Mouse (Mus musculus) forebrain, embryonic 16.5 days (tissue): ENCODE measurements around the gene Abhd12. TPM values are rescaled to one million over a fixed set of nuclear protein-coding genes. Genes with fewer than 3 reads are reported as not detected.

Source experiments
- ATAC-seq: fragments of 200-750 bp; cut with Nextera tagmentation; 2 replicates; pipeline ENCODE4 v1.8.0; 2017; ENCODE audit warnings: mild to moderate bottlenecking, moderate library complexity
- H3K27ac ChIP-seq: fragments of 300-500 bp; sonication (generic); 2 replicates; pipeline ENCODE4 v1.5.1; 2014; ENCODE audit warnings: low read length, control low read depth
- H3K27me3 ChIP-seq: fragments of 300-500 bp; sonication (generic); replicated peaks from 2 replicates; pipeline ENCODE4 v1.6.1; 2014; ENCODE audit warnings: low read length; ENCODE audit not compliant: control insufficient read depth, insufficient read depth
- H3K36me3 ChIP-seq: fragments of 300-500 bp; sonication (generic); 2 replicates; pipeline ENCODE4 v1.6.1; 2014; ENCODE audit not compliant: control insufficient read depth, insufficient read depth
- H3K4me1 ChIP-seq: fragments of 300-500 bp; sonication (generic); replicated peaks from 2 replicates; pipeline ENCODE4 v1.6.1; 2014; ENCODE audit warnings: low read length; ENCODE audit not compliant: control insufficient read depth, insufficient read depth
- H3K4me2 ChIP-seq: fragments of 300-500 bp; sonication (generic); 2 replicates; pipeline ENCODE4 v1.6.1; 2014; ENCODE audit warnings: mild to moderate bottlenecking, low read length, control low read depth
- H3K4me3 ChIP-seq: fragments of 300-500 bp; sonication (generic); replicated peaks from 2 replicates; pipeline ENCODE4 v1.5.1; 2014; ENCODE audit warnings: mild to moderate bottlenecking, low read length, control low read depth
- H3K9ac ChIP-seq: fragments of 300-500 bp; sonication (generic); replicated peaks from 2 replicates; pipeline ENCODE4 v1.6.1; 2014; ENCODE audit warnings: low read depth, low read length, control low read depth
- H3K9me3 ChIP-seq: fragments of 300-500 bp; sonication (generic); 2 replicates; pipeline ENCODE4 v1.6.1; 2016; ENCODE audit warnings: low read length; ENCODE audit not compliant: control insufficient read depth
- WGBS: fragments of 180-500 bp; shearing (Covaris S2); extraction: QIAGEN DNeasy Blood & Tissue Kit; methylation state at CpG from one replicate; pipeline ENCODE4 v1.1.7; 2014; 5-methylcytosine and 5-hydroxymethylcytosine counted together
- polyA plus RNA-seq: library from polyadenylated mRNA; unstranded; fragments of >200 nt; fragmentation: Nextera tagmentation; extraction: Ambion mirVana; gene quantifications from 2 replicates; pipeline ENCODE4 v1.2.1, GENCODE M21; 2015

The Abhd12 gene
- polyA plus RNA-seq, 1 experiment from 2014 or later = 115 TPM

GRCm38 (mm10) chr2:150812816-150813215, 91.7 kb downstream of the Abhd12 start:
- no peak overlapping the region for H3K9ac ChIP-seq
- no peak overlapping the region for H3K27ac ChIP-seq
- ATAC-seq = no peak
- H3K4me3 ChIP-seq = no peak overlapping the region
- no peak overlapping the region for H3K4me2 ChIP-seq
- 94% methylated on average over 6 of the region's 6 CpGs for WGBS
- no peaks in the 10 kb centered on the region for H3K9me3 ChIP-seq
- H3K4me1 ChIP-seq = no peaks in the 10 kb centered on the region
- no peaks in the 10 kb centered on the region for H3K27me3 ChIP-seq
- peaks cover 13% of the 10 kb centered on the region for H3K36me3 ChIP-seq

- H3K9me3 ChIP-seq = no peaks in the 10 kb centered on the region
- WGBS = 84% methylated on average over 5 of the region's 5 CpGs
These were observed 93.9 kb downstream of the Abhd12 start for GRCm38 (mm10) chr2:150810603-150811002.

GRCm38 (mm10) chr2:150808812-150809211, 95.7 kb downstream of the Abhd12 start:
- Histone ChIP-seq H3K4me1 (no peaks in the 10 kb centered on the region), H3K9me3 (no peaks in the 10 kb centered on the region), H3K4me3 (no peak overlapping the region), H3K27me3 (no peaks in the 10 kb centered on the region), H3K4me2 (no peak overlapping the region), H3K27ac (no peak overlapping the region), H3K36me3 (peaks cover 9% of the 10 kb centered on the region; the same call in 1 of the 2 replicates), H3K9ac (no peak overlapping the region)
- 83% methylated on average over 6 of the region's 6 CpGs for WGBS
- 0 out of 2 replicates have a peak, but pooled peaks have one; percentile 19 for ATAC-seq

More at GRCm38 (mm10) chr2:150810603-150811002, 93.9 kb downstream of the Abhd12 start:
- no peak for ATAC-seq
- Histone ChIP-seq H3K4me3 (no peak overlapping the region), H3K36me3 (peaks cover 9% of the 10 kb centered on the region), H3K4me2 (no peak overlapping the region), H3K27ac (no peak overlapping the region), H3K27me3 (no peaks in the 10 kb centered on the region), H3K4me1 (no peaks in the 10 kb centered on the region), H3K9ac (no peak overlapping the region)

GRCm38 (mm10) chr2:150808381-150808780, 96.2 kb downstream of the Abhd12 start:
- H3K4me2 ChIP-seq = no peak overlapping the region
- no peaks in the 10 kb centered on the region for H3K9me3 ChIP-seq
- no peaks in the 10 kb centered on the region for H3K4me1 ChIP-seq
- no peak overlapping the region for H3K4me3 ChIP-seq
- 61% methylated on average over 6 of the region's 6 CpGs for WGBS
- H3K9ac ChIP-seq = no peak overlapping the region
- peaks cover 8% of the 10 kb centered on the region; the same call in 1 of the 2 replicates for H3K36me3 ChIP-seq
- H3K27ac ChIP-seq = no peak overlapping the region
- ATAC-seq = peak; percentile 72
- H3K27me3 ChIP-seq = no peaks in the 10 kb centered on the region

GRCm38 (mm10) chr2:150803035-150803434, 101.5 kb downstream of the Abhd12 start:
- ATAC-seq = no peak

GRCm38 (mm10) chr2:150800616-150801015, 103.9 kb downstream of the Abhd12 start:
- H3K9ac ChIP-seq = no peak overlapping the region
- 92% methylated on average over 5 of the region's 5 CpGs for WGBS
- H3K9me3 ChIP-seq = no peaks in the 10 kb centered on the region
- no peak overlapping the region for H3K4me3 ChIP-seq
- ATAC-seq = no peak
- no peak overlapping the region for H3K27ac ChIP-seq
- H3K4me1 ChIP-seq = no peaks in the 10 kb centered on the region
- H3K36me3 ChIP-seq = peaks cover 7% of the 10 kb centered on the region
- H3K4me2 ChIP-seq = no peak overlapping the region
- no peaks in the 10 kb centered on the region for H3K27me3 ChIP-seq

More at GRCm38 (mm10) chr2:150803035-150803434, 101.5 kb downstream of the Abhd12 start:
- no peaks in the 10 kb centered on the region for H3K27me3 ChIP-seq
- no peak overlapping the region for H3K4me3 ChIP-seq
- H3K4me2 ChIP-seq = no peak overlapping the region
- no peaks in the 10 kb centered on the region for H3K4me1 ChIP-seq
- 100% methylated on average over 1 of the region's 1 CpGs for WGBS
- H3K27ac ChIP-seq = no peak overlapping the region
- H3K9me3 ChIP-seq = no peaks in the 10 kb centered on the region
- H3K9ac ChIP-seq = no peak overlapping the region
- peaks cover 4% of the 10 kb centered on the region for H3K36me3 ChIP-seq

- Histone ChIP-seq H3K36me3 (peaks cover 8% of the 10 kb centered on the region), H3K27me3 (no peaks in the 10 kb centered on the region), H3K4me2 (no peak overlapping the region), H3K27ac (no peak overlapping the region), H3K4me1 (no peaks in the 10 kb centered on the region), H3K9me3 (no peaks in the 10 kb centered on the region), H3K9ac (no peak overlapping the region), H3K4me3 (no peak overlapping the region)
- ATAC-seq = no peak
- WGBS = 85% methylated on average over 7 of the region's 7 CpGs
These were observed 106.5 kb downstream of the Abhd12 start for GRCm38 (mm10) chr2:150798084-150798483.

GRCm38 (mm10) chr2:150793320-150793719, 111.2 kb downstream of the Abhd12 start:
- Histone ChIP-seq H3K4me3 (no peak overlapping the region), H3K36me3 (peaks cover 6% of the 10 kb centered on the region; the same call in 1 of the 2 replicates), H3K9ac (no peak overlapping the region)

GRCm38 (mm10) chr2:150788768-150789550, 115.6 kb downstream of the Abhd12 start:
- no peaks in the 10 kb centered on the region for H3K36me3 ChIP-seq
- peaks cover 26% of the 10 kb centered on the region for H3K4me1 ChIP-seq
- no peak for ATAC-seq
- H3K4me2 ChIP-seq = peak overlapping the region; percentile 36
- H3K27me3 ChIP-seq = peaks cover 5% of the 10 kb centered on the region; the same call in 1 of the 2 replicates
- no peak overlapping the region; the same call in 1 of the 2 replicates for H3K4me3 ChIP-seq
- peak overlapping the region; percentile 38; the same call in 1 of the 2 replicates for H3K27ac ChIP-seq
- 33% methylated on average over 4 of the region's 4 CpGs for WGBS
- no peaks in the 10 kb centered on the region for H3K9me3 ChIP-seq
- H3K9ac ChIP-seq = no peak overlapping the region

More at GRCm38 (mm10) chr2:150793320-150793719, 111.2 kb downstream of the Abhd12 start:
- H3K4me1 ChIP-seq = peaks cover 12% of the 10 kb centered on the region
- no peaks in the 10 kb centered on the region for H3K27me3 ChIP-seq
- H3K27ac ChIP-seq = no peak overlapping the region
- no peak overlapping the region for H3K4me2 ChIP-seq
- 90% methylated on average over 4 of the region's 4 CpGs for WGBS
- no peak for ATAC-seq
- no peaks in the 10 kb centered on the region for H3K9me3 ChIP-seq
